Mouse (Mus musculus): ENCODE results near the gene Olfr1115. TPM values are rescaled to one million over a fixed set of nuclear protein-coding genes. Genes with fewer than 3 reads are reported as not detected.

The Olfr1115 gene
- polyA plus RNA-seq (2012; rRNA removed) = not detected in 2 replicates

DNA sequence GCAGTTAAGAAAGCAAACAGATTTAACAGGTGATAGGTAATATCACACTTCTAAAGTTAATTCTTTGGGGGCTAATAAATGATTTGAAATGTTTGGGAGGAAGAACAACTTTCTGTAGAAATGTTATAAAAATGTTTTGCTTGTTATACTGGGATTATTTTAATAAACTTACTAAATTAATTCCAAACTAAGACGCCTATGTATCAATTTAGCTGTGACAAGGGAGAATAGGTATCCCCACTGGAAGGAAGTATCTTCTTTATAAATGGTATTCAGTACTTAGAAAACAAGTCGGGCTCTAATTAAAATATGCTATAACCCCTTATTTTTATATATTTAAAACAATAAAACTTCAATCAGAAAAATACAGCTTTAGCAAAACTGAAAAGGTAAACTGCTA is at the start of gene Olfr1115:
Olfr1115 (plus strand) TSS at position 301 of the 400 bp plus-strand sequence.

DNA sequence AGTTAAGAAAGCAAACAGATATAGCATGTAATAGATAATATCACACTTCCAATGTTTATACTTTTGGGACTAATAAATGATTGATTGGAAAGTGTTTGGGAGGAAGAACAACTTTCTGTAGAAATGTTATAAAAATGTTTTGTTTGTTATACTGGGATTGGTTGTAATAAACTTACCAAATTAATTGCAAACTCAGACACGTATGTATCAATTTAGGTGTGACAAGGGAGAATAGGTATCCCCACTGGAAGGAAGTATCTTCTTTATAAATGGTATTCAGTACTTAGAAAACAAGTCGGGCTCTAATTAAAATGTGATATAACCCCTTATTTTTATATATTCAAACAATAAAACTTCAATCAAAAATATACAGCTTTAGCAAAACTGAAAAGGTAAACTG is 39.1 kb upstream of the Olfr1115 start, which contains the start of gene Olfr1113:
Olfr1113 (plus strand) TSS at position 301 of the 400 bp plus-strand sequence.

DNA sequence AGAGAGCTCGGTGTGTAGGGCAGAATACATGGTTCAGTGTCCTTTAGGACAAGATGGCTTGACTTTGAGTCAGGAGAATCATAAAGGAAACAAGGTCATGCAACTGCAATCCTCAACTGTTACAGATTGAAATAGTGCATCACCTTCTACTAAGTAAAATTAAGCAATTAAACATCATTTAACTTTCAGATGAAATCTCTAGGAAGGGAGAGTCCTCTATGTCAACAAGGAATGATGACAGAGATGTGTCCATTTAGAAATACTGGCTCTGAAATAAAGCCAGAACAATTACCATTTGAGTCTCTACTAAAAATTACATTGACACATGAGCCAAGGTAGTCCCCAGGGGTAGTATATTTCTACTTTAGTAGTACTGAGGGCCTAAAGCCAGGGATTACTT is 19.4 kb downstream of the Olfr1115 start, which contains the start of gene Olfr1116:
Olfr1116 (plus strand) TSS at position 301 of the 400 bp plus-strand sequence.

Other genes with a start within 250 kb of the Olfr1115 start
- gene Olfr1102, start 249.6 kb upstream of the Olfr1115 start, polyA plus RNA-seq (2012; rRNA removed) = not detected in 2 replicates
- not detected in 2 replicates for gene Olfr1104, start 220.9 kb upstream of the Olfr1115 start, polyA plus RNA-seq (2012; rRNA removed)
- not detected in 2 replicates for gene Olfr1105, start 211.5 kb upstream of the Olfr1115 start, polyA plus RNA-seq (2012; rRNA removed)
- not detected in 2 replicates for gene Olfr1106, start 195.7 kb upstream of the Olfr1115 start, polyA plus RNA-seq (2012; rRNA removed)
- not detected in 2 replicates for gene Olfr1107, start 172.2 kb upstream of the Olfr1115 start, polyA plus RNA-seq (2012; rRNA removed)
- gene Olfr1109, start 152.0 kb upstream of the Olfr1115 start, polyA plus RNA-seq (2012; rRNA removed) = not detected in 2 replicates
- not detected in 2 replicates for gene Olfr259, start 133.4 kb upstream of the Olfr1115 start, polyA plus RNA-seq (2012; rRNA removed)
- gene Olfr1110, start 107.7 kb upstream of the Olfr1115 start, polyA plus RNA-seq (2012; rRNA removed) = not detected in 2 replicates
- gene Olfr1111, start 95.4 kb upstream of the Olfr1115 start, polyA plus RNA-seq (2012; rRNA removed) = not detected in 2 replicates
- not detected in 2 replicates for gene Olfr1112, start 60.2 kb upstream of the Olfr1115 start, polyA plus RNA-seq (2012; rRNA removed)
- not detected in 2 replicates for gene Olfr1113, start 39.0 kb upstream of the Olfr1115 start, polyA plus RNA-seq (2012; rRNA removed)
- gene Olfr1116, start 19.5 kb downstream of the Olfr1115 start, polyA plus RNA-seq (2012; rRNA removed) = not detected in 2 replicates
- gene Olfr1118, start 59.6 kb downstream of the Olfr1115 start, polyA plus RNA-seq (2012; rRNA removed) = not detected in 2 replicates
- gene Olfr1120, start 106.8 kb downstream of the Olfr1115 start, polyA plus RNA-seq (2012; rRNA removed) = not detected in 2 replicates
- gene Olfr1121, start 121.9 kb downstream of the Olfr1115 start, polyA plus RNA-seq (2012; rRNA removed) = not detected in 2 replicates
- not detected in 2 replicates for gene Olfr1122, start 137.8 kb downstream of the Olfr1115 start, polyA plus RNA-seq (2012; rRNA removed)
- not detected in 2 replicates for gene Olfr1123, start 168.6 kb downstream of the Olfr1115 start, polyA plus RNA-seq (2012; rRNA removed)
- gene Olfr1124, start 182.3 kb downstream of the Olfr1115 start, polyA plus RNA-seq (2012; rRNA removed) = not detected in 2 replicates
- gene Olfr1126, start 205.9 kb downstream of the Olfr1115 start, polyA plus RNA-seq (2012; rRNA removed) = not detected in 2 replicates
- gene Pramel7, start 249.1 kb downstream of the Olfr1115 start, polyA plus RNA-seq (2012; rRNA removed) = not detected in 2 replicates

All from liver, embryonic 14 days (tissue).